Mouse (Mus musculus) 416B (cell line): ENCODE measurements around the gene Mast4.
A peak's percentile ranks its signal among the peaks of the same experiment; 100 is the strongest.

Experiments
- DNase-seq: peaks from one replicate; pipeline ENCODE4 v3.0.0; 2011; ENCODE audit warnings: low read depth

Gene Mast4

DNA sequence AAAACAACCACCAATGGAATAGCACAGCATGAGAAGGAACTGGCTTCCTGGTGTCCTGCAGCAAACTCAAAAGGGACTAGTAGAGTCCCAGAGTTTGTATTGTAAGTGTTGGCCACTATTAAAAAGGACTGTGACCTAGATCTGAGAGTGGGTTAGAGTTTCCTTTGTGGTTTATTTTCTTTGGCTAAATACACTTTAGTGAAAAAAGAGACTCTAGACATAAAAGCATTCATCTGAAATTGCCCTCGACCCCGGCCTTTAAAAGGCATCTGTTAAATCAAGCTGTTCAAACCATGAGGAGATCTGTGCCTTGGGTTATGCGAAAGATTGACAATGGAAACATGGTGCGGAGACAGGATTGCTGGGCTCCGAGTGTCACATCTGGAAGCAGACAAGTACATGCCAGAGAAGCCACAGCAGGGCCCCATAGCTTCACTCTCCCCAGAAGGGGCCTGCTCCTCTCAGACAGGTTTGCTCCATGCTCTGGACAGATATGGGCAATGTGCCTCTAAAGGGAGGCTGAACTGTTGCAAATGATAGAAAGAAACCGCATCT is 543.6 kb downstream of the Mast4 start:
- DNase-seq = peak; percentile 6

DNA sequence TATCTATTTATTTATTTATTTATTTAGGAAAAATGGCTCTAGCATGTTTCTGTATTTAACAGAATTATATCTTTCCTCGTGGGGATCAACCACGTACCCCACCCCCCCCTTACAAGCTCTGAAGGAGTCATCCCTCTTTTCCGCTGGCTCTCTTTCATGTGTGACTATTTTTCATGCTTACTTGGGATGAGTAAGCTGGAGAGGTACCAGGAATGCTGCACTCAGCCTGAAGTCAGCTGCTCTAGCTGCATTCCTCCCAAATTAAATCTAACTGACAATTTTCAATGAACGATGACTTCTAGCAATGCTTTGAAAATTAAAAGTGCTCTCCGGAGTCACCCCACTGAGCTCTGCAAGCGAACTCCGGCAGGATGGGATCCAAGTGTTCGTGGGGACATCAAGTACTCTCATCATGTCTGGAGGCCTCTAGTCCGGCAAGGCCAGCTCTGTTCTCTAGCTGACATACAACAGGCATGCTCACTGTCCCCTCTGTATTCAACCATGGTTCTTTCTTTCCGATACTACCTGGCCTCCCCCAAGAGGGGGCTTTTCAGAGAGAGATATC is 547.5 kb downstream of the Mast4 start:
- no peak for DNase-seq

DNA sequence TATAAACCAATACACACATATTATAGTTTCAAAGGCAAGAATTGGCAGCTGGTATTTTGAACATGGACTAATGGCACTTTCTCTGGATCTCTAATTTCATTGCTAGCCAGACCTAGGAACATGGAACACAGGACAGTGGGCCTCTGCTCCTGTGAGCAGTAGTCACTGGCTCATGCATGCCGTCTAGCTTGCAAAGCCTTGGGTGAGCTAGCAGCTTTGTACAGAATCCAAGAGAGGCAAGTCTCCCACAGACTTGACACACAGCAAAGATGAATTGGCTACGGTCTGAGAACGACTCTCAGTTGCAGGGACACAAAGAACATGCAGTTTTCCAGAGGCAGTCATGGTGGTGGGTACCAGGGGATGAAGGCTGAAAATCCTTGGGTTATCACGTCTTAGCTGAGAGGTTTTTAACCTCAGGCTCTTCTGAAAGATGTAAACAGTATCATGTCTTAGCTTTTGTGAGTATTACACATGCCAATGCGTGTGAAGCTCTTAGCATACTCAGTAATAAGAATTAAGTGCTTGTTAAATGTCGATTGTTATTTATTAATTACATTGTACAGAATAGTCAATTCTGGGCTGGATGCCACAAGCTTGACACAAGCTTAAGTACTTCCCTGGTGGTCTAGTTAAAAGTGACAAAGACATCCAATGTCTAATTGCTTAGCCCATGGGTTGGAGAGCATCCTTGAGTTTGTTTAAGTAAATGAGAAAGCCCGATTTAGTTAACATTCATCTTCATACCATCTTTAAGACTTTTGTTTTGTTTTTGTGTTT is 550.6 kb downstream of the Mast4 start:
- no peak for DNase-seq

GRCm38 (mm10) chr13:102779275-102779674 is 555.0 kb downstream of the Mast4 start:
- DNase-seq = no peak

- no peak for DNase-seq
These were observed 555.4 kb downstream of the Mast4 start for GRCm38 (mm10) chr13:102778859-102779258.

- DNase-seq = no peak
These were observed 558.8 kb downstream of the Mast4 start for GRCm38 (mm10) chr13:102775506-102775905.

DNA sequence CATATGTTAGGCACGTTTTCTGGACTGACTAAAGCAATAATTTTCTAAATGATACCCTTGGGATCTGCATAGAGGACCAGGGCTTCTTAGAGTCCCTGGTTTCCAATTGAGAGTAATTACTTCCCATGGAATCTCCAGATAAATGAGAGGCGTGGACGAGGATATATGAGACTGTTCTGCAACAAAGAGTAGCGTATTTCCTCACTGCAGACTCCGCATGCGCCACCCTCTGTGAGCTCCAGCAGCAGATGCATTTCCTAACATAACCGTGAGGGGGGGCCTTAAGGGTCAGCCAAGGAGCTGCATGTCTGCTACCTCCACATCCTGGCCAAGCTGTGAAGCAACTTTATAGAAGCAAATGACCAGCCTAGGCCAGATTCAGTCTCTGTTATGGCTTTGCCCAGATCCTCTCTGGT is 559.5 kb downstream of the Mast4 start:
- DNase-seq = no peak

DNA sequence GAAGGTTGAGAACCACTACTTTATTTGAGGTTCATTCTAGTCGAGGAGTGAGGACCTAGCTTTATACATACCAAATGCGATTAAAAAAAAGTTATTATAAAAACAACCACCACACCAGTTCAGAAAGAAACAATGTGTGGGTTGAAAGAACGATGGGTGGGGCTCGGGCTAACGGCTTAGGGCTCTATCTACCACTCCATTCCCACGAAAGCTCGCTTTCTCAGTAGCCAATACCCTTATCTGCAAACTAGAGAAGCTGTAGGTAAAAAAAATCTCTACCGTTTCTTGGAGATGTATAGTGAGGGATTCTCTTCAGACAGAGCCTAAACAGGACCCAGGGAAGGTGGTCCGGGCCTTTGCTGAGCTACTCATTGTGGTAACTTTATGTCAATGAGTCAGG is 561.1 kb downstream of the Mast4 start:
- no peak for DNase-seq

- DNase-seq = peak; percentile 23
These were observed 564.1 kb downstream of the Mast4 start for GRCm38 (mm10) chr13:102770194-102770593.

GRCm38 (mm10) chr13:102768512-102768911 is 565.8 kb downstream of the Mast4 start:
- DNase-seq = no peak

DNA sequence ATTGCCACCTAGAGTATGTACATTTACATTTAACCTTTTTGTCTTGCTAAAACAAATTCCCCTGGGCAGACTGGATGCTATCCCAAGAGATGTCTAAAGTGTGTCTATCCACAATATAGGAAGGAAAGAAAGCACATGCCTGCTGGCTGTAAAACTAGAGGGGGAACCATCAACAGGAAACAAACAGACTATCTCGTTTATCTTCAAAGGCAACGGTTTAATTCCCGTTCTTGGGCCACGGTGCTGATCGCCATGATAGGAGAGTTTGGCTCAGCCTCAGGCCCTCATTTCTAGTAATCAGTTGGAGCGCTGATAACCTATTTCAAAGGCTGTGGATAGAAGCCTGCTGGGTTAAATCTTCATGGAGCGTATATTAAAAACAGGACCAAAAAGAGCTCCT is 567.2 kb downstream of the Mast4 start:
- no peak for DNase-seq

DNA sequence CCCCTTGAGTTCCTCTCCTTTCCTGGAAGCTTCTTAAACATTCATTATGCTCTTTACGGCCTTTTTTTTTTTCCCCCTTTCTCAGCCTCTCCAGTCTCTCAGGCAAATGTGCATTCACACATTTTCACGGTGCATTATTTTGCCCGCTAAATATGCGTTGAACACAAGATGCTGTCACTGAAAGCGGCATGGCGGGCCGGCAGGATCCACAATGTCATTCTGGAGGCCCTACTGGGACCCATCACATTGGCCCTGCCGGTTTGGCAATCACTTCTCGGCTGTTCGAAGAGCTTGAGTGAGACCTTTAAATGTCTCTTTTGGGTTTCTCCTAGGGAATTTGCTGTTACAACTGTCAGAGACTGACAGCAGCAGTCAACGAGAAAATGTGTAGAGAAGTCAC is 569.1 kb downstream of the Mast4 start:
- DNase-seq = no peak

GRCm38 (mm10) chr13:102764218-102764617 is 570.1 kb downstream of the Mast4 start:
- DNase-seq = no peak

GRCm38 (mm10) chr13:102762203-102762602 is 572.1 kb downstream of the Mast4 start:
- no peak for DNase-seq

GRCm38 (mm10) chr13:102761410-102761809 is 572.9 kb downstream of the Mast4 start:
- DNase-seq = no peak

- no peak for DNase-seq
These were observed 576.3 kb downstream of the Mast4 start for GRCm38 (mm10) chr13:102758021-102758420.

GRCm38 (mm10) chr13:102756071-102756470 is 578.2 kb downstream of the Mast4 start:
- DNase-seq = peak; percentile 37

DNA sequence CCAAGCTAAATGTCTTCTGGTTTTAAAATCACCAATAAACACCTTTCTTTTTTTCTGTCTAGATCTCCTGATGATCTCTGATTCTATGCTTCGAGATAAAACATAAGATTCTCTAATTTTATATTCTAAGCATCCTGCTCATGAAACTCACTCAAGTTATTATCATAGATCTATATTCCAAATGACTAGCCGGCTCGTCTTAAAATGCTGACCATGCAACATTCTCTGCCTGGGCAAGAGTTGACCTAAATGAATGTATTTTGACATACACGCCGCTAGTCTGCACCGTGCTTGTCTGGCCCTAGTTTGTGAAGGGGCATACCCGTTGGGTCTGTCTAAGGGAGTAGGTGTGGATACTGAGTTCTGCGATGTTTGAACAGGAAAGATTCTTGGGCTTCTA is 579.2 kb downstream of the Mast4 start:
- no peak for DNase-seq

- DNase-seq = no peak
These were observed 580.4 kb downstream of the Mast4 start for GRCm38 (mm10) chr13:102753714-102754556.

GRCm38 (mm10) chr13:102749891-102750290 is 584.4 kb downstream of the Mast4 start:
- DNase-seq = no peak

DNA sequence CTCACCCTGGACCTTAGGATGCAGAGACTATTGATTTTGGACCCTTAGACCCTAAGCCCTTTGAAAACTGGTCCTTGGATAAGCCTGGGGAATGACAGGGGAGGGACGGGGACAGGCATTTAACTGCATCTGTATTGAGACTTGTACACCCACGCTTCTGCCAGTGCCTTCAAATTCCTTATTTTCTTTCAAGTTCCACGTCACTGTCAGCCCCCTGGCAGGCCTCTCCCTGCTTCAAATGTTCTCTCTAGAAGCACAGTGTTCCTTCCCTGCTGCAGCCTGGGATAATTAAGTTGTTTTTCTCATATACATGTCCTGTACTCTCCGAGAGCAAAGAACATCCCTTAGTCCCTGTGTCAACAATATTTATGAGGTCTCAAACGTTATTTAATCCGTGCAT is 585.1 kb downstream of the Mast4 start:
- DNase-seq = no peak

DNA sequence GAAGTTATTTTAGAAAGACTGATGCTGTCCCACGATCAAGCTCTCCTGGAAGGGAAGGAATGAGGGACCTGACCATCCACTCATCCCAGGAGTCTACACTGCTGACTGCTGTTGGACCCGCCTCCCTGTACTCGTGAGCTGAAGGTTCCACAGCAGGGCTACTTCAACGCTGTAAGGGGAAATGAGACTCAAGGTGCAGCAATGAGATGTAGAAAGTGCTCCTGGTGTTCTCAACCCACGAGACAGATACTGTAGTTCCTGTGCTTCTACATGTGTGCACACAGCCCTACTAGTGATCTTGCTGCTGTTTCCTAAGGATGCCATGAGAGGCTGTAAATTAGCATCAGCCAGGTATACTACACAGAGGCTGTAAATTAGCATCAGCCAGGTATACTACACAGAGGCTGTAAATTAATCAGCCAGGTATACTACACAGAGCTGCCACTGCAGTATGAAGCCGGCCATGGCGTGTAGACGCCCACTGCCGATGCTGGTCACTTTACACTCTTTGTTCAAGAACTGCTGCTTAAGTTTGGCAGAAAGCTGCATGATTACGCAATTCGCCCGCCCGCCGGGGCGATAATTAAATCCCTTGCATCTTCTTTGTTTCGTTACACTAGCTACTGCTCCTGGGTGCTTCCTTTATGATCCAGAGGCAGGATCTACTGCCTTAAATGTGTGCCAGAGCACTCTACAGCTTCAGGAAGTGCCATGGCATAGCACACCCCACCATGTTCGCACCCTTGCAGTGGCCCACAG is 587.3 kb downstream of the Mast4 start:
- DNase-seq = peak; percentile 46
